Comparison of ENCODE assay signal across 9 mouse cellular contexts in genomic region chr5:115685126-115685525, GRCm38 (mm10).
"Had no signal": no experiment of that assay in that cellular context is flagged by ENCODE, and none has a peak within 500 bp of the region (broad histone marks: within the 10 kb centered on the region; RNA-seq: fewer than 3 reads in every experiment).

No protein-coding gene starts in this region.

- DNase-seq: liver, embryonic 13.5 days; liver, postnatal 0 days; lung, adult 2 months; lung, postnatal 14 days; lung, postnatal 36 days; right cerebral cortex, postnatal 14 days; thymus, adult 18-20 months; thymus, postnatal 14 days; thymus, postnatal 36 days had no signal
